Mouse (Mus musculus) cortical plate, adult 2 months (tissue): ENCODE data around the gene Foxa3.

Experiments
- CTCF ChIP-seq: fragments of 200-500 bp; IDR thresholded peaks from 2 replicates; pipeline ENCODE4 v1.5.1; 2011; ENCODE audit warnings: mild to moderate bottlenecking, control low read depth, low read length; ENCODE audit not compliant: insufficient read depth; ENCODE audit errors: extremely low read depth
- POLR2A ChIP-seq: fragments of 200-500 bp; IDR thresholded peaks from 2 replicates; pipeline ENCODE4 v1.6.1; 2011; ENCODE audit warnings: mild to moderate bottlenecking, low read length, control low read depth; ENCODE audit not compliant: insufficient read depth; ENCODE audit errors: extremely low read depth

- TF ChIP-seq POLR2A (no peak), CTCF (no peak)
Measured at GRCm38 (mm10) chr7:19067063-19067462, 43.7 kb upstream of the Foxa3 start.
